Mouse (Mus musculus): ENCODE measurements around the gene Casz1.

- TF ChIP-seq EP300 (IDR thresholded peaks at IDR 0.05; ENCODE audit: insufficient read depth, low read depth, low read length), result no peak
- no peak for TF ChIP-seq CTCF (IDR thresholded peaks at IDR 0.05)
Measured at GRCm38 (mm10) chr4:148780097-148780621, 24.1 kb upstream of the Casz1 start.

Measured in heart, adult 2 months (tissue).